Mouse (Mus musculus): ENCODE results near the gene Nt5m. TPM values are rescaled to one million over a fixed set of nuclear protein-coding genes. Genes with fewer than 3 reads are reported as not detected.

Nt5m gene
- polyA plus RNA-seq (2014; fragmentation: Illumina TruSeq; extraction: RNeasy Lipid Tissue Mini Kit (QIAGEN cat#74804); ENCODE audit: low replicate concordance) = 0.93 TPM

DNA sequence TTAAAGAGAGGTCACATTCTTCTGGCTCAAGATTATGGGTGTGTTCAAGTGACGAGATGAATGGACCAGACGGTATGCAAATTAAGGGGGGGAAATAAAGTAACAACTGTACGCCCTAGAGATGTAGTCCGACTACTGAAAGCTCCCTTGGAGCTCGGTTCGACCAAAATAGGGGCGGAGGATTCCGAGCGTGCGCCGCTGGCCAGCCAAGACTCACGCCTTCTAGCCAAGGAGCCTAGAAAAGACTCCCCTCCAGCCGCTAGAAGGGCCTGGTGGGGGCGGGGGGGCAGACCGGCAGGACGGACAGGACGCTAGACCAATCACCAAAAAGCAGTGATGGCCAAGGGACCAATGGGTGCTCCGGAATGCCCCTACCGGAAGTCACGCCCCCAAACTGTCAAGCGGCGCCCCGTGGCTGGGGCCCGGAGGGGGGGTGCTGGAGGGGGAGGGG lies at the start of gene Nt5m:
Nt5m (plus strand) TSS at position 440 of the 451 bp plus-strand sequence.

GRCm38 (mm10) chr11:59809670-59810474 lies 29.4 kb upstream of the Nt5m start, which contains the start of gene Flcn:
Gene Flcn (minus strand): TSS chr11:59810016.

DNA sequence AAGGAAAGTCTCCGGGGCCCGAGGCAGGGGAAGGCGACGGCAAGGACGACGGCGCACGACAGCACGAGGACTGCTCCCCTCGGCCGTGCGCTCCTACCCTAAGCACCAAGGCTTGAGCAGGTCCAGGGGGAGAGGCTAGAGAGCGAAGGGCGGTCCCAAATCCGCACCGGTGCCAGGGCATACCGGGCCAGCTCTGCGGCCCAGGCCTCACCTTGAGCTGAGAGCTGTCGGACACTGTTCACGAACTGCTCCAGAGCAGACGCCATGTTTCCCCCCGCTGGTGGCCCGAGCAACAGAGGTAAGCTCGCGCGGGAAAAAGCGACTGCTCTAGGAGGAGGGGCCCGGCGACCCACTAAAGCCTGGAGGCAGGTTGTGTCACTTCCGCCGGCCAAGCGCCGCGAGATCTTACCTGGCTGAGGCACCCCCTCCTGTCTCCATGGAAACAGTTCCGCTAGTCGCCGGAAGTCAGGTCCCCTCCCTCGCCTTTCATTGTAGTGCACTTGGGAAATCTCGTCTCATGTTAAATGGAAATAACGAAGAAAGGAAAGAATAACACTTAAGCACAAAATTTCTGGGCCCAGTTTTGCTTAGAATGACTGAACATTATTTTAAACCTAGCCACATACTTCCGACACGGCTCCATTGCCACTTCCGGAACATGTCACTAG lies 346 bp downstream of the Nt5m start, which contains the start of gene Cops3:
Cops3 (minus strand) TSS at position 380 of the 668 bp plus-strand sequence.

Other genes starting within 250 kb of the Nt5m start
- gene Olfr223, start 246.2 kb upstream of the Nt5m start, polyA plus RNA-seq (2014; fragmentation: Illumina TruSeq; extraction: RNeasy Lipid Tissue Mini Kit (QIAGEN cat#74804); ENCODE audit: low replicate concordance) = not detected
- 6.9 TPM for gene Mprip, start 178.1 kb upstream of the Nt5m start, polyA plus RNA-seq (2014; fragmentation: Illumina TruSeq; extraction: RNeasy Lipid Tissue Mini Kit (QIAGEN cat#74804); ENCODE audit: low replicate concordance)
- not detected for gene Pld6, start 51.8 kb upstream of the Nt5m start, polyA plus RNA-seq (2014; fragmentation: Illumina TruSeq; extraction: RNeasy Lipid Tissue Mini Kit (QIAGEN cat#74804); ENCODE audit: low replicate concordance)
- gene Flcn, start 29.4 kb upstream of the Nt5m start, polyA plus RNA-seq (2014; fragmentation: Illumina TruSeq; extraction: RNeasy Lipid Tissue Mini Kit (QIAGEN cat#74804); ENCODE audit: low replicate concordance) = 2.5 TPM
- 166 TPM for gene Cops3, start 391 bp downstream of the Nt5m start, polyA plus RNA-seq (2014; fragmentation: Illumina TruSeq; extraction: RNeasy Lipid Tissue Mini Kit (QIAGEN cat#74804); ENCODE audit: low replicate concordance)
- gene Med9, start 108.8 kb downstream of the Nt5m start, polyA plus RNA-seq (2014; fragmentation: Illumina TruSeq; extraction: RNeasy Lipid Tissue Mini Kit (QIAGEN cat#74804); ENCODE audit: low replicate concordance) = 5.6 TPM
- gene Rasd1, start 125.5 kb downstream of the Nt5m start, polyA plus RNA-seq (2014; fragmentation: Illumina TruSeq; extraction: RNeasy Lipid Tissue Mini Kit (QIAGEN cat#74804); ENCODE audit: low replicate concordance) = 0.45 TPM
- not detected for gene Pemt, start 207.0 kb downstream of the Nt5m start, polyA plus RNA-seq (2014; fragmentation: Illumina TruSeq; extraction: RNeasy Lipid Tissue Mini Kit (QIAGEN cat#74804); ENCODE audit: low replicate concordance)